Mouse (Mus musculus): ENCODE data around the gene Cyp2u1. TPM values are rescaled to one million over a fixed set of nuclear protein-coding genes. Genes with fewer than 3 reads are reported as not detected.
A peak's percentile ranks its signal among the peaks of the same experiment; 100 is the strongest.

The Cyp2u1 gene
- polyA plus RNA-seq, 1 experiment from 2014 or later, result 9.6 TPM

GRCm38 (mm10) chr3:131315957-131316510, 13.0 kb upstream of the Cyp2u1 start:
- Histone ChIP-seq H3K27me3 (ENCODE audit: control insufficient read depth, insufficient read depth, low read length) (no peaks in the 10 kb centered on the region), H3K4me1 (replicated peaks; ENCODE audit: control insufficient read depth, insufficient read depth, low read length) (no peaks in the 10 kb centered on the region), H3K4me2 (replicated peaks) (no peak overlapping the region), H3K27ac (no peak overlapping the region), H3K9ac (no peak overlapping the region), H3K36me3 (replicated peaks; ENCODE audit: control insufficient read depth, insufficient read depth) (no peaks in the 10 kb centered on the region), H3K4me3 (replicated peaks; ENCODE audit: low read length) (no peak overlapping the region), H3K9me3 (ENCODE audit: control insufficient read depth, low read length) (no peaks in the 10 kb centered on the region)
- 39% methylated on average over 4 of the region's 4 CpGs for WGBS
- no peak for ATAC-seq (ENCODE audit: low FRiP score)
- no peak for DNase-seq (ENCODE audit: low spot score)

DNA sequence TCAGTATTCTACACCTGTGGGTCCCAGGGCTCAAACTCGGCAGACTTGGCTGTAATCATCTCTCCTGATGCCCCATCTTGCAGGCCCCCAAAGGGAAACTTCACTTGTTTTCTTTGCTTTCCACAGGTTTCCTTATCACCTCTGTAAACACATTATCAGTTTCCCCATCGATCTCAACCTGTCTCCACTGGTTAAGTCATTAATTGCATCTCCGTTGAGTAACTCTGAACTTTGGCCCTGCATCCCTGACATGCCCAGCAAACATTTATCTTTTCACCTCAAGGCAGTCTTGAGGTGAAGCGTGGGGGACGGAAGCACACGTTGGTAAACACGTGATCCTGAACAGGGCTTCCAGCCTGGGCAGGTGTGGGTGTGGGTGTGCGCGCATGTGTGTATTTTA, 9.3 kb upstream of the Cyp2u1 start:
- Histone ChIP-seq H3K4me2 (replicated peaks) (no peak overlapping the region), H3K9me3 (ENCODE audit: control insufficient read depth, low read length) (0 out of 2 replicates have a peak, but pooled peaks cover 8% of the 10 kb centered on the region), H3K36me3 (replicated peaks; ENCODE audit: control insufficient read depth, insufficient read depth) (no peaks in the 10 kb centered on the region), H3K4me3 (replicated peaks; ENCODE audit: low read length) (no peak overlapping the region), H3K27me3 (ENCODE audit: control insufficient read depth, insufficient read depth, low read length) (no peaks in the 10 kb centered on the region), H3K9ac (no peak overlapping the region), H3K4me1 (replicated peaks; ENCODE audit: control insufficient read depth, insufficient read depth, low read length) (no peaks in the 10 kb centered on the region), H3K27ac (no peak overlapping the region)
- DNase-seq (ENCODE audit: low spot score), result no peak
- no peak for ATAC-seq (ENCODE audit: low FRiP score)
- 92% methylated on average over 9 of the region's 9 CpGs for WGBS

- Histone ChIP-seq H3K4me2 (replicated peaks) (no peak overlapping the region), H3K36me3 (replicated peaks; ENCODE audit: control insufficient read depth, insufficient read depth) (no peaks in the 10 kb centered on the region), H3K9ac (no peak overlapping the region), H3K27ac (no peak overlapping the region), H3K4me1 (replicated peaks; ENCODE audit: control insufficient read depth, insufficient read depth, low read length) (no peaks in the 10 kb centered on the region), H3K9me3 (ENCODE audit: control insufficient read depth, low read length) (0 out of 2 replicates have a peak, but pooled peaks cover 8% of the 10 kb centered on the region), H3K27me3 (ENCODE audit: control insufficient read depth, insufficient read depth, low read length) (no peaks in the 10 kb centered on the region), H3K4me3 (replicated peaks; ENCODE audit: low read length) (no peak overlapping the region)
- ATAC-seq (ENCODE audit: low FRiP score), result no peak
- 94% methylated on average over 4 of the region's 4 CpGs for WGBS
- no peak for DNase-seq (ENCODE audit: low spot score)
Measured at GRCm38 (mm10) chr3:131310572-131310971, 7.5 kb upstream of the Cyp2u1 start.

DNA sequence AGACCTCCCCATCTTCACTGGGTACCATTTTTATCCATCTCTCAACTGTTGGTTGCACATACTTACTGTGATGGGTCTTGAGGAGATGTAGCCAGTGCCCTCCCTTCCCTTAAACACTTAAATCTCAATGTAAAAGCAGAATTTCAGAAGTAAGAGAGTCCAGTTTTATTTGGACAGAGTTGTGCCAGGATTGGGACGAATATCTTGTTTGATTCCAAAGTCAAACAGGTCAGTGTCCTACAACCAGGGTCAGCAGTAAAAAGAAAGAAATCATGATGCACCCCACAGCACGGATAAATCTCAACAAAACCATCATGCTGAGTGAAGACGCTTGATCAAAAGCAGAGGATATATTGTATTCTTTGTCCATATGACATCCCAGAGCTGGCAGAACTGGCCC, 4.8 kb upstream of the Cyp2u1 start:
- 0 out of 2 replicates have a peak, but pooled peaks cover 8% of the 10 kb centered on the region for H3K9me3 ChIP-seq (ENCODE audit: control insufficient read depth, low read length)
- no peak overlapping the region for H3K27ac ChIP-seq
- WGBS, result 82% methylated on average over 3 of the region's 3 CpGs
- no peaks in the 10 kb centered on the region for H3K36me3 ChIP-seq (replicated peaks; ENCODE audit: control insufficient read depth, insufficient read depth)
- no peak overlapping the region for H3K4me2 ChIP-seq (replicated peaks)
- H3K27me3 ChIP-seq (ENCODE audit: control insufficient read depth, insufficient read depth, low read length), result no peaks in the 10 kb centered on the region
- no peak overlapping the region for H3K9ac ChIP-seq
- no peak for DNase-seq (ENCODE audit: low spot score)
- ATAC-seq (ENCODE audit: low FRiP score), result no peak
- H3K4me3 ChIP-seq (replicated peaks; ENCODE audit: low read length), result no peak overlapping the region
- no peaks in the 10 kb centered on the region; the same call in 1 of the 2 replicates for H3K4me1 ChIP-seq (replicated peaks; ENCODE audit: control insufficient read depth, insufficient read depth, low read length)

DNA sequence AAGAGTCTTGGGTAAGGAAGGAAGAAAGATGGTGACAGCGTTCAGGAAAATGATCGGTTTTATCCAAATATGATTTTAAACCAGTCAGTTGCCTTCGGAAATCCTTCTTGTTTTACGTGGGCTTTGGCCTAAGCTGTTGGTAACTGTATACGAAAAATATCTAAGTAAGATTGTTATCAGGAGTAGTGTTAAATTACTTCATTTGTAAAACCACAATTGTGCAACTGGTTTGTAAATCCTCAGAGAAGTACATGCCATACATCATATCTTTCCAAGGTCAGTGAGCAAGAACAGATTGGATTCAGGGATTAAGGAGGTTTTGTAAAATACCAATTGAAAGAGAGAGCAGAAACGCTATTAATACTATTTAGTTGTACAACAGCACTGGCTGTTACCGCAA, 3.2 kb upstream of the Cyp2u1 start:
- Histone ChIP-seq H3K9me3 (ENCODE audit: control insufficient read depth, low read length) (0 out of 2 replicates have a peak, but pooled peaks cover 8% of the 10 kb centered on the region), H3K36me3 (replicated peaks; ENCODE audit: control insufficient read depth, insufficient read depth) (no peaks in the 10 kb centered on the region), H3K9ac (no peak overlapping the region), H3K27ac (no peak overlapping the region), H3K27me3 (ENCODE audit: control insufficient read depth, insufficient read depth, low read length) (no peaks in the 10 kb centered on the region), H3K4me1 (replicated peaks; ENCODE audit: control insufficient read depth, insufficient read depth, low read length) (no peaks in the 10 kb centered on the region; the same call in 1 of the 2 replicates), H3K4me3 (replicated peaks; ENCODE audit: low read length) (no peak overlapping the region), H3K4me2 (replicated peaks) (no peak overlapping the region)
- ATAC-seq (ENCODE audit: low FRiP score), result no peak
- WGBS, result 91% methylated on average over 7 of the region's 7 CpGs
- no peak for DNase-seq (ENCODE audit: low spot score)

DNA sequence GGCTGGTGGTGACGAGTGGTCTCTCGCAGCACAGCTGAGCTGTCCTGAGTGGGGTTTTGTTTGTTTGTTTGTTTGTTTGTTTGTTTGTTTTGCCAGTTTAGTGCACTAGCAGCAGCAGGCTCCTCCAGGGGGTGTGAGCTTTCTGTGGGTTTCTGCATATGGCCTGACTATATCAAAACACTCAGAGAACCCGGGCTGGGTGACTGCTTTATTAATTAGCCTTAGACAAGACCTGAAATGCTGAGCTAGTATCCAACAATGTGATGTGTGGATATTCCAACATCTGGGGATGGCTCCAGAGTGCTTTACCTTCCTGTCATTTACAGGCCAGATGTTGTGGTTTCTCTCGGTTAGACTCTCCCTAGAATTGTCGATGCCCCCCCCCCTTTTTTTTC, 290 bp upstream of the Cyp2u1 start:
- peak overlapping the region; percentile 83; the same call in 1 of the 2 replicates for H3K27ac ChIP-seq

DNA sequence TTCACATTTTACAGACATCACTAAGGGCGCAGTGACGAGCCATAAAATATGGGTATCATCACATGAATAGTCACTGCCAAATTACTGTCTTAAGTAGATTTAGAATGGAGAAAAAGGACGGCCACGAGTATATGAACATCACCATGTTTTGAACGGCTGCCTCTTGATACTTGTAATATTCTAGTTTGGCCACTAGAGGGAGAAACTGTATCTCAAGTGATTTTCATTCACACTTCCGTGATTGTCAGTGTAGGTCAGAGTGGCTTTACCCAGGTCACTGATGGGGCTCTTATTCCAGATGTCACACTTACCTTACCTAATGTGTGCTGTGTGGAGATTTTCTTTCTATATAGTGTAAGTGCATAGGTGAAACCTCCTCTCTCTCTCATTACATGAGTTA, 3.1 kb downstream of the Cyp2u1 start:
- ATAC-seq (ENCODE audit: low FRiP score) (no peak), DNase-seq (ENCODE audit: low spot score) (peak; percentile 77)
- peaks cover 5% of the 10 kb centered on the region for H3K36me3 ChIP-seq (replicated peaks; ENCODE audit: control insufficient read depth, insufficient read depth)
- 15% methylated on average over 6 of the region's 6 CpGs for WGBS
- no peak overlapping the region for H3K27ac ChIP-seq
- H3K27me3 ChIP-seq (ENCODE audit: control insufficient read depth, insufficient read depth, low read length), result no peaks in the 10 kb centered on the region
- no peaks in the 10 kb centered on the region; the same call in 1 of the 2 replicates for H3K4me1 ChIP-seq (replicated peaks; ENCODE audit: control insufficient read depth, insufficient read depth, low read length)
- H3K9me3 ChIP-seq (ENCODE audit: control insufficient read depth, low read length), result no peaks in the 10 kb centered on the region
- H3K4me3 ChIP-seq (replicated peaks; ENCODE audit: low read length), result no peak overlapping the region
- H3K4me2 ChIP-seq (replicated peaks), result no peak overlapping the region
- H3K9ac ChIP-seq, result no peak overlapping the region

More for the DNA sequence above, 290 bp upstream of the Cyp2u1 start:
- Histone ChIP-seq H3K36me3 (replicated peaks; ENCODE audit: control insufficient read depth, insufficient read depth) (no peaks in the 10 kb centered on the region), H3K4me1 (replicated peaks; ENCODE audit: control insufficient read depth, insufficient read depth, low read length) (no peaks in the 10 kb centered on the region; the same call in 1 of the 2 replicates), H3K4me2 (replicated peaks) (peak overlapping the region; percentile 69), H3K9ac (peak overlapping the region; percentile 62), H3K9me3 (ENCODE audit: control insufficient read depth, low read length) (no peaks in the 10 kb centered on the region), H3K4me3 (replicated peaks; ENCODE audit: low read length) (peak overlapping the region; percentile 75), H3K27me3 (ENCODE audit: control insufficient read depth, insufficient read depth, low read length) (no peaks in the 10 kb centered on the region)
- WGBS, result 17% methylated on average over 5 of the region's 5 CpGs
- ATAC-seq (ENCODE audit: low FRiP score), result peak; percentile 47
- DNase-seq (ENCODE audit: low spot score), result no peak

- WGBS, result 82% methylated on average over 9 of the region's 9 CpGs
- H3K36me3 ChIP-seq (replicated peaks; ENCODE audit: control insufficient read depth, insufficient read depth), result peaks cover 5% of the 10 kb centered on the region
- H3K9me3 ChIP-seq (ENCODE audit: control insufficient read depth, low read length), result no peaks in the 10 kb centered on the region
- no peaks in the 10 kb centered on the region; the same call in 1 of the 2 replicates for H3K4me1 ChIP-seq (replicated peaks; ENCODE audit: control insufficient read depth, insufficient read depth, low read length)
- H3K27ac ChIP-seq, result no peak overlapping the region
- ATAC-seq (ENCODE audit: low FRiP score), result no peak
- H3K4me2 ChIP-seq (replicated peaks), result no peak overlapping the region
- no peak overlapping the region for H3K4me3 ChIP-seq (replicated peaks; ENCODE audit: low read length)
- no peak overlapping the region for H3K9ac ChIP-seq
- DNase-seq (ENCODE audit: low spot score), result no peak
- H3K27me3 ChIP-seq (ENCODE audit: control insufficient read depth, insufficient read depth, low read length), result no peaks in the 10 kb centered on the region
Measured at GRCm38 (mm10) chr3:131299078-131299477, 3.9 kb downstream of the Cyp2u1 start.

GRCm38 (mm10) chr3:131296893-131297292, 6.1 kb downstream of the Cyp2u1 start:
- Histone ChIP-seq H3K4me3 (replicated peaks; ENCODE audit: low read length) (no peak overlapping the region), H3K4me1 (replicated peaks; ENCODE audit: control insufficient read depth, insufficient read depth, low read length) (no peaks in the 10 kb centered on the region; the same call in 1 of the 2 replicates), H3K27ac (no peak overlapping the region), H3K9me3 (ENCODE audit: control insufficient read depth, low read length) (no peaks in the 10 kb centered on the region), H3K9ac (no peak overlapping the region), H3K36me3 (replicated peaks; ENCODE audit: control insufficient read depth, insufficient read depth) (peaks cover 5% of the 10 kb centered on the region), H3K27me3 (ENCODE audit: control insufficient read depth, insufficient read depth, low read length) (no peaks in the 10 kb centered on the region), H3K4me2 (replicated peaks) (no peak overlapping the region)
- no peak for DNase-seq (ENCODE audit: low spot score)
- ATAC-seq (ENCODE audit: low FRiP score), result no peak
- 94% methylated on average over 7 of the region's 7 CpGs for WGBS
